Mouse (Mus musculus) gastrocnemius, postnatal 10 days (tissue): Measurements from ENCODE around the gene Tcam1. TPM values are rescaled to one million over a fixed set of nuclear protein-coding genes. Genes with fewer than 3 reads are reported as not detected.
"Not testable (repeated sequence)": the region's sequence is repeated elsewhere in the genome, so short reads cannot be mapped to it uniquely, and the experiment has no call there.

Experiments
- DNase-seq: peaks from one replicate; pipeline ENCODE4 v3.0.0; 2021; ENCODE audit warnings: mixed read lengths
- long read RNA-seq, 2 experiments: library from polyadenylated mRNA; stranded (forward); transcript quantifications; one replicate each; pipeline ENCODE4 v2.0.0; 2021
- total RNA-seq, 2 experiments: library from RNA; stranded (reverse); gene quantifications; 2 replicates each; pipeline ENCODE4 v1.2.3; 2021

Gene Tcam1
- total RNA-seq = under 1 TPM; 0.09 to 0.21 TPM
- long read RNA-seq, experiment 1 = 0 reads
- long read RNA-seq, experiment 2 = 0 reads

DNA sequence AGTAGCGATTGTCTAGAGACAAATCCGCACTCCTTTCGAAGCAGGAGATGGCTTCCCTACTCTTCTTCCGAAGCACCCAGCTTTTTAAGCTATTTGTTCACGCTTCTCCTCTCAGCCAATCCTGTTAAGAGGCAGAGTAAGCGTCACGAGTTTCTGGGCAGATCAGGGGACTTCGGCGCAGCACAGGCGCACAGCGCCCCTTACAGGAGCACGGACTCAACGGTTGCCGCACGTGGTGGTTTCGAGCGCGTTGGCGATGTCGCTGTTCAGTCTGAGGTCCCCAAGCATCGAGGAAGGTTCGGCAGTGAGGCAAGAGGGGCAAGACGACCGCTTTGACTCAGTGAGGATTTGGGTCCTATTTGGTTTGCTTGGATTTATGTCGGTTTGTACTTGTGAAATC is at the start of gene Tcam1:
TSS of gene Tcam1 (plus strand) at position 219 of the 400 bp plus-strand sequence.
- DNase-seq = peak; percentile 93

DNA sequence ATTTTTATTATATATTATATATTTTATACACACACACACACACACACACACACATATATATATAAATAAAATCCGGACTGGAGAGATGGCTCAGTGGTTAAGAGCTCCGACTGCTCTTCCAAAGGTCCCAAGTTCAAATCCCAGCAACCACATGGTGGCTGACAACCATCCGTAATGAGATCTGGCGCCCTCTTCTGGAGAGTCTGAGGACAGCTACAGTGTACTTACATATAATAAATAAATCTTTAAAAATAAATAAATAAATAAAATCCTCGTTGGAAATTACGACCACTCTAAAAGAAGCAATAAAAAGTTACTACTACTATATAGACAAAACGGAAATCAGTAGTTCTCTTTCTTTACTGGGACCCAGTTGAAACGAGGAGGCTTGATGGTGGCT is 42.5 kb upstream of the Tcam1 start:
- not testable (repeated sequence) for DNase-seq

GRCm38 (mm10) chr11:106246834-106247233 is 29.6 kb upstream of the Tcam1 start:
- DNase-seq = no peak

- DNase-seq = no peak
Observed at GRCm38 (mm10) chr11:106249326-106249725, 27.1 kb upstream of the Tcam1 start.

GRCm38 (mm10) chr11:106254767-106255166 is 21.7 kb upstream of the Tcam1 start:
- DNase-seq = no peak

DNA sequence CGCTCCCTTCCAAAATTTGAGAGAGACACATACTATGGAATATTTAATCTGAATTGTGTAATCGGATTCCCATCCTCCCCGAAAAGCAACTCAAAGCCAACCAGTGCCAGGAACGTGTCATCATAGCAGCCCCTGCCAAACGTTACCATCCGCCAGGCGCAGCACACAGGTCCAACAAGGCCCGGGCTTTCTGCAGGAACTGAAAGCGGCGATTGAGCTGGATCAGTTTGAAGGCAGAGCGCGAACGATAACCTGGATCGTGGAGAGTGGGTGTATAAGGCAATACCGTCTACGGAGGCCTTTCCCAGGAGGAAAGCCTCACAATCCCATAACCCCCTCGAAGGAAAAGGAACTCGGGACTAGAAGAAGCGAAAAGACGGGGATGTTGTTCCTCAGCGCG is 21.3 kb upstream of the Tcam1 start:
- DNase-seq = no peak

DNA sequence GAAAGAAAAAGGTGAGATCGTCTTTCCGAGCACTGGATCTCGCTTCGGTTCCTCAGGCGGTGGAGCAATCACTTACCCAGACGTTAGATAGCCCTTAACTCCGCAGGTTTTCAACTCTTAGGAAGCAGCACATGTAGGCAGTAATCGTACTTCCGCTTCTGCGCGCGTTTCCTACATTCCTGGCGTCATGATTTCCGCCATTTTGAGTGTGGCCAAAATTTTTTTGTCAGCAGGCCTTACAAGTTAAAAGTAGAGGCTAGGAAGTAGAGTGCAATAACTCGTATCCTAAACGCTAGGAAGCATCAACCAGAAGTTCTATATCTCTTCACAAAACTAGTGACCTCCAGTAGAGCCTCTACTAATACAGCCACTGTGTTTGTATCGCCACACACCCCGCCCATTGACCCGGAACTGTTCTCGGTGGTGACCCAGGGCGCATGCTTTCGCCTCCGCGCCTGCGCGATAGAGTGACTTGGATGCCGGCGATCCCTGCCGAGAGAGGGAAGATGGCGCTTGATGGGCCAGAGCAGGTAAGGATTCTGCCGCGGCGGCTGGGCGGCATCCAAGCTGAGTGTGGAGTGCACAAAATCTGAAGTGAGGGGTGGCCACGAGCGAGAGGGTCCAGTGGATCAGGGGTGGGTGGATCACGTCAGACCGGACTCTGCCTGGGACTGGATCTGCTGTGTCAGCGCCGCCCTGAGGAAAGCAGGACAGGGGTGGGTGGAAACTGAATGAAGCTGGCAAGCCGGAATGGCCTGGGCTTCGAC is 20.6 kb upstream of the Tcam1 start, which contains the start of the genes Ftsj3 and Psmc5:
TSS of gene Ftsj3 (minus strand) at position 395 of the 767 bp plus-strand sequence.
TSS of gene Psmc5 (plus strand) at position 470 of the 767 bp plus-strand sequence.
- peak; percentile 99 for DNase-seq

- DNase-seq = no peak
Observed at GRCm38 (mm10) chr11:106256775-106257174, 19.7 kb upstream of the Tcam1 start.

- no peak for DNase-seq
Observed at GRCm38 (mm10) chr11:106260826-106261450, 15.5 kb upstream of the Tcam1 start.

DNA sequence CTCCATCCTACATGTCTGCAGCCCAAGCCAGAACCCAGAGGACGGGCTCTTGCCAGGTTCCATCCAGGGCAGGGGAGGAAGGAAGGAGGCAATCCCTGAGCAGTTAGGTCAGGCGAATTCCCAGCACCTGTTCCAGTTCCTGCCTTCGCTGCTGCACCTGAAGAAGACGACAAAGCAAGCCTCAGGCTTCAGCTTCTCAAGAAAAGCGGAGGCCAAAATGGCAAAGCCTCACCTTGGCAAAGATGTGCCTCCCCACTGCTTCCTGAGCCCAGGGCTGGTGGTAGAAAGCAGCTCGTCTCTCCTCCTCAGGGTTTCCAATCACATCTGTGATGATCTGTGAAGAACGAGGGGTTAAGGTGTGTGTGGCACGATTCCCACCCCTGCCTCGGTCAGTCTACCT is 12.5 kb upstream of the Tcam1 start:
- no peak for DNase-seq

- no peak for DNase-seq
Observed at GRCm38 (mm10) chr11:106264988-106265387, 11.5 kb upstream of the Tcam1 start.

DNA sequence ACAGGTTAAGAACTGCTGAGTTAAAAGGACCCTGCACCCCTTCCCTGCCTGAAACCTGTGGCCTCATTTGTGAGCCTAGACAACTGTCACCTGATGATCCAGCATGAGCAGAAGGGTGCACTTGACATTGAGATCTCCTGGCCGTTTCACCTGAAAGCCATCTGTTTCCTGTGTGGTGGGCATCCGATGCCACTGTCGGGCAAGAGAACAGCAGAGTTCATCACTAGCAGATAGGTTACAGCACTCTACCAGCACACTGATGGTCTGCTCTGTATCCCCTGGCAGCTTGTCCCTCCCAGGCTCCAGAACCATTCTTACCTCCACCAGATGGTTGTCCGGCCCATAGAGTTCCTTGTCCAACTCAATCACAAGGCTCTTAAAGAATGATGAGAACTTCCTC is 10.9 kb upstream of the Tcam1 start:
- DNase-seq = no peak

- DNase-seq = no peak
Observed at GRCm38 (mm10) chr11:106266431-106266830, 10.0 kb upstream of the Tcam1 start.

DNA sequence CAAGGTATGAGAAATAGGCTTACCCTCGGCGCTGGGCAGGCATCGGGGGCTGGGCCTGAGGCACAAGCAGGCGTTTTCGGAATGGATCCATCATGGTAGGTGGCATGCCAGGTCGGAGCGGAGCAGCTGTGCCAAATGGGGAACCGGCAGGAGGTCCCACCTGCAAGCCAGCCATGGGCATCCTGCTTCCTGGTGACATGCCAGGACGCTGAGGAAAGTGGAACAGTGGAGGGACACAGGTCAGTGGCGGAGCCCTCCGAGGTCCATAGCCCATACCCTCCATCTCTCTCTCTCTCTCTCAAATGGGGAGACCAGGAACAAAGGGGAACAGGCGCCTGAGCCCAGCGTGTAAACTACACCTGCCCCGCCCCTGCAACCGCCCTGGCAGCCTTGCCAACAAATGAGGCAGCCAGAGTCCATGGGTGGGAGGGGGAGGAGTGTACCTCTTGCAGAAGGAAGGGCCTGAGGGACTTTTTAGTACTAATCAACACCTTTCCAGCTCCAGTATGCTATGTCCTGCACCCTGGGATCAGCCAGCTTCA is 9.1 kb upstream of the Tcam1 start:
- DNase-seq = no peak

DNA sequence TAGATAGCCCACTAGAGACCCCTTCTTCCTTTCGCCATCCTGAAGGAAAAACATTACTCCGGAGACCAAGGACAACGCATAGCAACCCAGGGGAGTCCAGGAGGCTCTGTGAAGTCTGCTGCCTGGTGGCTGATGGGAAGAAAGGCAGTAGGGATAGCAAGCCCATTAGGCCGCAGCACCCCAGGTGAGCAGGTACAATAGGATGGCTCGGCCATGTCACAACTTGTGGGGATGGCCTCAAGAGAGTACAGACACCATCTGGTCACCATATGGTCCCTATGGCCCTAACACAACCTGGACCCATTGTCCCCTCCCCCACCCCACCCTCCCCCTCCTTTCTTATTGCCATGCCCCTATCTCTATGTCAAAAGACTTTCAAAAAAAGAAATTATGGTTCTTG is 8.6 kb upstream of the Tcam1 start:
- no peak for DNase-seq

GRCm38 (mm10) chr11:106268326-106269059 is 8.0 kb upstream of the Tcam1 start:
- DNase-seq = peak; percentile 73

DNA sequence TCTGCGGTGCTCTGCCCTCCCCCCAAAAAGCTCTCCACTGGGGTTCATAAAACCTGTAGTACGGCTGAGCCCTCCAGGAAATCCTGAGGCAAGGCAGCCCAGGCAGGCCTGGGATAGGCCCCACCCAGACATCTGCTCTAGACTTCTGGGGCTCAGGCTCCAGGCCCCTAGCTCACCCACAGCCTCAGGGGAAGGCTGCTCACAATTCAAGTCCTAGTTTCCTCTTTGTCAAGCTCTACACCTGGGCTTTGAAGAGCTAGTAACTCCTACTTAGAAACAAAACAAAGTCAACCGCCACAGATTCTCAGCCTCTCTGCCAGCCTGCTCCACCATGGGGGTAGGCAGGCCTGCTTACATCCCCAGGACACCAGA is 7.4 kb upstream of the Tcam1 start:
- DNase-seq = no peak

- DNase-seq = no peak
Observed at GRCm38 (mm10) chr11:106271131-106271793, 5.2 kb upstream of the Tcam1 start.

GRCm38 (mm10) chr11:106271794-106272643 is 4.5 kb upstream of the Tcam1 start:
- no peak for DNase-seq

- peak; percentile 97 for DNase-seq
Observed at GRCm38 (mm10) chr11:106272644-106273310, 3.7 kb upstream of the Tcam1 start, which contains the start of gene Smarcd2. TSS of gene Smarcd2 (minus strand) at chr11:106272972.

- DNase-seq = no peak
Observed at GRCm38 (mm10) chr11:106273311-106273684, 3.2 kb upstream of the Tcam1 start.
